In genomic region chr12:8298361-8299142, GRCm38 (mm10) we compare ENCODE assay signal across 8 mouse cellular contexts. TPM values are rescaled to one million over a fixed set of nuclear protein-coding genes. Genes with fewer than 3 reads are reported as not detected.
A peak's percentile ranks its signal among the peaks of the same experiment; 100 is the strongest.
DNase-seq lines count a peak whose midpoint lies in the region; ATAC-seq lines count a peak whose summit lies in the region.

No protein-coding gene starts in this region.

- peak overlapping the region; percentile 34; the same call in 1 of the 2 replicates for H3K9ac ChIP-seq in kidney, embryonic 14.5 days (ENCODE audit: low read depth, low read length)
- peak overlapping the region; percentile 36 for H3K9ac ChIP-seq in embryonic facial prominence, embryonic 11.5 days (replicated peaks; ENCODE audit: low read length)
- H3K9ac ChIP-seq in intestine, embryonic 15.5 days = no peak overlapping the region
- peak overlapping the region; percentile 17; the same call in 1 of the 2 replicates for H3K9ac ChIP-seq in neural tube, embryonic 12.5 days

- H3K4me2 ChIP-seq in kidney, embryonic 14.5 days (replicated peaks; ENCODE audit: low read depth, low read length) = peak overlapping the region; percentile 56
- H3K4me2 ChIP-seq in embryonic facial prominence, embryonic 11.5 days (ENCODE audit: low read depth, low read length) = peak overlapping the region; percentile 54
- peak overlapping the region; percentile 68 for H3K4me2 ChIP-seq in intestine, embryonic 15.5 days (replicated peaks)
- H3K4me2 ChIP-seq in neural tube, embryonic 12.5 days (replicated peaks) = peak overlapping the region; percentile 60

- H3K9me3 ChIP-seq in kidney, embryonic 14.5 days (ENCODE audit: control insufficient read depth, low read length) = no peaks in the 10 kb centered on the region
- no peaks in the 10 kb centered on the region for H3K9me3 ChIP-seq in embryonic facial prominence, embryonic 11.5 days (replicated peaks; ENCODE audit: control insufficient read depth, low read length)
- H3K9me3 ChIP-seq in intestine, embryonic 15.5 days = no peaks in the 10 kb centered on the region
- H3K9me3 ChIP-seq in neural tube, embryonic 12.5 days = no peaks in the 10 kb centered on the region

- no peak for DNase-seq in kidney, postnatal 10 days
- no peak for DNase-seq in embryonic facial prominence, embryonic 11.5 days (ENCODE audit: low spot score)
- DNase-seq in adrenal gland, adult 8-10 months = no peak
- DNase-seq in adrenal gland, postnatal 4 days (ENCODE audit: low spot score in 2 of 2) = no peak
- DNase-seq in right cerebral cortex, postnatal 4 days = no peak

- no peak overlapping the region for H3K27ac ChIP-seq in kidney, embryonic 14.5 days (ENCODE audit: low read depth, low read length)
- no peak overlapping the region for H3K27ac ChIP-seq in embryonic facial prominence, embryonic 11.5 days (replicated peaks; ENCODE audit: low read depth, low read length)
- H3K27ac ChIP-seq in intestine, embryonic 15.5 days = no peak overlapping the region
- H3K27ac ChIP-seq in neural tube, embryonic 12.5 days = no peak overlapping the region

- ATAC-seq in kidney, embryonic 14.5 days (ENCODE audit: low FRiP score, low TSS enrichment) = no peak
- no peak for ATAC-seq in embryonic facial prominence, embryonic 11.5 days (replicated peaks; ENCODE audit: insufficient number of reproducible peaks, low FRiP score, low TSS enrichment, low read depth)
- 0 out of 2 replicates have a peak, but pooled peaks have one; percentile 5 for ATAC-seq in intestine, embryonic 15.5 days
- ATAC-seq in neural tube, embryonic 12.5 days (ENCODE audit: low FRiP score, low read depth) = 0 out of 2 replicates have a peak, but pooled peaks have one; percentile 19

- H3K36me3 ChIP-seq in kidney, embryonic 14.5 days (ENCODE audit: control insufficient read depth, insufficient read depth, low read length) = no peaks in the 10 kb centered on the region
- no peaks in the 10 kb centered on the region for H3K36me3 ChIP-seq in embryonic facial prominence, embryonic 11.5 days (replicated peaks; ENCODE audit: control insufficient read depth, insufficient read depth, low read depth, low read length)
- H3K36me3 ChIP-seq in intestine, embryonic 15.5 days = no peaks in the 10 kb centered on the region
- H3K36me3 ChIP-seq in neural tube, embryonic 12.5 days = no peaks in the 10 kb centered on the region

- WGBS in kidney, embryonic 14.5 days = 2% methylated on average over 79 of the region's 85 CpGs
- WGBS in embryonic facial prominence, embryonic 11.5 days = 2% methylated on average over 81 of the region's 85 CpGs
- 2% methylated on average over 85 of the region's 85 CpGs for WGBS in intestine, embryonic 15.5 days
- 1% methylated on average over 82 of the region's 85 CpGs for WGBS in neural tube, embryonic 12.5 days

- peaks cover 12% of the 10 kb centered on the region; the same call in 1 of the 2 replicates for H3K4me1 ChIP-seq in kidney, embryonic 14.5 days (ENCODE audit: control insufficient read depth, insufficient read depth, low read length)
- H3K4me1 ChIP-seq in embryonic facial prominence, embryonic 11.5 days (ENCODE audit: control insufficient read depth, insufficient read depth, low read length) = peaks cover 7% of the 10 kb centered on the region
- peaks cover 30% of the 10 kb centered on the region for H3K4me1 ChIP-seq in intestine, embryonic 15.5 days (replicated peaks)
- peaks cover 29% of the 10 kb centered on the region for H3K4me1 ChIP-seq in neural tube, embryonic 12.5 days

- H3K27me3 ChIP-seq in kidney, embryonic 14.5 days (ENCODE audit: control insufficient read depth, insufficient read depth, low read length) = peaks cover 86% of the 10 kb centered on the region
- peaks cover 76% of the 10 kb centered on the region for H3K27me3 ChIP-seq in embryonic facial prominence, embryonic 11.5 days (ENCODE audit: control insufficient read depth, insufficient read depth, low read length)
- peaks cover 86% of the 10 kb centered on the region for H3K27me3 ChIP-seq in intestine, embryonic 15.5 days (replicated peaks)
- H3K27me3 ChIP-seq in neural tube, embryonic 12.5 days (replicated peaks) = peaks cover 82% of the 10 kb centered on the region

- peak overlapping the region; percentile 39 for H3K4me3 ChIP-seq in kidney, embryonic 14.5 days (ENCODE audit: low read length)
- H3K4me3 ChIP-seq in embryonic facial prominence, embryonic 11.5 days (ENCODE audit: low read depth, low read length) = peak overlapping the region; percentile 35
- peak overlapping the region; percentile 34 for H3K4me3 ChIP-seq in intestine, embryonic 15.5 days (replicated peaks)
- peak overlapping the region; percentile 35 for H3K4me3 ChIP-seq in neural tube, embryonic 12.5 days

RNA-seq across cellular contexts. Expression of gene Gdf7, which starts 3.2 kb away (rescaled TPM):
- polyA plus RNA-seq in kidney, embryonic 14.5 days (2014; fragmentation: Nextera tagmentation; extraction: Ambion mirVana) = 0.99 and 1.3 TPM in 2 replicates
- polyA plus RNA-seq in embryonic facial prominence, embryonic 11.5 days (2014; fragmentation: Nextera tagmentation; extraction: Ambion mirVana) = 0.49 and 0.72 TPM in 2 replicates
- not detected in 2 replicates for polyA plus RNA-seq in intestine, embryonic 15.5 days (2015; fragmentation: Nextera tagmentation; extraction: Ambion mirVana)
- polyA plus RNA-seq in neural tube, embryonic 12.5 days (2016; fragmentation: Nextera tagmentation; extraction: Ambion mirVana) = 0.39 and 0.42 TPM in 2 replicates
- total RNA-seq in adrenal gland, adult 8-10 months (2022) = under 1 TPM in 1 of 4 experiments, not detected in 3; 0.23 TPM
- under 1 TPM in 1 of 2 experiments, not detected in 1; 0.20 TPM for total RNA-seq in adrenal gland, postnatal 4 days (2021)

RNA-seq across cellular contexts. Expression of gene Hs1bp3, which starts 14.7 kb away (rescaled TPM):
- polyA plus RNA-seq in kidney, embryonic 14.5 days (2014; fragmentation: Nextera tagmentation; extraction: Ambion mirVana) = 9.1 and 11.6 TPM in 2 replicates
- 9.6 and 11.7 TPM in 2 replicates for polyA plus RNA-seq in embryonic facial prominence, embryonic 11.5 days (2014; fragmentation: Nextera tagmentation; extraction: Ambion mirVana)
- polyA plus RNA-seq in intestine, embryonic 15.5 days (2015; fragmentation: Nextera tagmentation; extraction: Ambion mirVana) = 21.4 and 23.4 TPM in 2 replicates
- polyA plus RNA-seq in neural tube, embryonic 12.5 days (2016; fragmentation: Nextera tagmentation; extraction: Ambion mirVana) = 10.9 and 11.6 TPM in 2 replicates
- total RNA-seq in adrenal gland, adult 8-10 months (2022) = 10 to 100 TPM; 18.4 to 33.8 (median 20.6) TPM
- 10 to 100 TPM; 17.0 to 18.5 TPM for total RNA-seq in adrenal gland, postnatal 4 days (2021)

Comparison
In these comparisons a context has a peak if more than half of its experiments do, and no peak if none do; other contexts are left out.
1. ATAC-seq: peak in intestine, embryonic 15.5 days (single experiment) and neural tube, embryonic 12.5 days (single experiment); none in kidney, embryonic 14.5 days (single experiment) and embryonic facial prominence, embryonic 11.5 days (single experiment).
2. Peak in every context shown above with its lines, with median percentiles within 50 percentile points of each other: H3K4me2 ChIP-seq and H3K4me3 ChIP-seq.